Mouse (Mus musculus) kidney, adult 2 months (tissue): ENCODE data around the gene Kcna5. TPM values are rescaled to one million over a fixed set of nuclear protein-coding genes. Genes with fewer than 3 reads are reported as not detected.

Source experiments
- DNase-seq: peaks from one replicate; pipeline ENCODE4 v3.0.0; 2021
- H3K27ac ChIP-seq: fragments of 200-500 bp; 2 replicates; pipeline ENCODE4 v1.5.1; 2012; ENCODE audit warnings: low read depth, low read length, control low read depth, inconsistent platforms; ENCODE audit not compliant: insufficient read depth
- H3K27me3 ChIP-seq: fragments of 200-500 bp; replicated peaks from 2 replicates; pipeline ENCODE4 v1.6.1; 2012; ENCODE audit warnings: mild to moderate bottlenecking, moderate library complexity, low read length, inconsistent platforms; ENCODE audit not compliant: control insufficient read depth, insufficient read depth
- H3K36me3 ChIP-seq: fragments of 200-500 bp; 2 replicates; pipeline ENCODE4 v1.6.1; 2012; ENCODE audit warnings: mild to moderate bottlenecking, moderate library complexity, low read length, inconsistent platforms; ENCODE audit not compliant: control insufficient read depth, insufficient read depth
- H3K4me1 ChIP-seq: fragments of 200-500 bp; 2 replicates; pipeline ENCODE4 v1.6.1; 2011; ENCODE audit warnings: low read length; ENCODE audit not compliant: control insufficient read depth, insufficient read depth
- H3K4me3 ChIP-seq: fragments of 200-500 bp; 2 replicates; pipeline ENCODE4 v1.5.1; 2011; ENCODE audit warnings: mild to moderate bottlenecking, low read depth, low read length, control low read depth; ENCODE audit not compliant: insufficient read depth
- CTCF ChIP-seq: fragments of 200-500 bp; conservative IDR thresholded peaks from 2 replicates; pipeline ENCODE4 v1.5.1; 2011; ENCODE audit warnings: low read depth, mild to moderate bottlenecking, control low read depth, low read length, moderate library complexity, mixed read lengths; ENCODE audit not compliant: insufficient read depth, insufficient read length
- POLR2A ChIP-seq: fragments of 200-500 bp; IDR thresholded peaks from one replicate; pipeline ENCODE4 v1.6.1; 2011; ENCODE audit warnings: low read depth, low read length, control low read depth
- WGBS: fragments of 180-500 bp; shearing (Covaris S2); methylation state at CpG from one replicate; pipeline ENCODE4 v1.1.7; 2018; 5-methylcytosine and 5-hydroxymethylcytosine counted together
- polyA plus RNA-seq: library from polyadenylated mRNA; depleted of rRNA; stranded (reverse); fragments of >200 nt; gene quantifications from 2 replicates; pipeline ENCODE4 v1.2.3, GENCODE M21; 2012; rRNA removed

Kcna5 gene
- polyA plus RNA-seq, 1 experiment, result 1.2 TPM

GRCm38 (mm10) chr6:126497173-126497839 lies 37.9 kb downstream of the Kcna5 start:
- WGBS, result 51% methylated on average over 6 of the region's 6 CpGs

GRCm38 (mm10) chr6:126487136-126487535 lies 48.1 kb downstream of the Kcna5 start:
- WGBS, result 28% methylated on average over 4 of the region's 4 CpGs

More at GRCm38 (mm10) chr6:126497173-126497839, 37.9 kb downstream of the Kcna5 start:
- no peak for DNase-seq
- Histone ChIP-seq H3K4me1 (no peaks in the 10 kb centered on the region), H3K27me3 (no peaks in the 10 kb centered on the region), H3K27ac (no peak overlapping the region), H3K36me3 (no peaks in the 10 kb centered on the region), H3K4me3 (no peak overlapping the region)
- TF ChIP-seq POLR2A, result no peak
- no peak for TF ChIP-seq CTCF

GRCm38 (mm10) chr6:126484887-126485286 lies 50.3 kb downstream of the Kcna5 start:
- Histone ChIP-seq H3K27me3 (no peaks in the 10 kb centered on the region), H3K4me1 (no peaks in the 10 kb centered on the region), H3K4me3 (no peak overlapping the region), H3K27ac (no peak overlapping the region), H3K36me3 (no peaks in the 10 kb centered on the region)
- 45% methylated on average over 4 of the region's 4 CpGs for WGBS
- DNase-seq, result no peak
- TF ChIP-seq POLR2A (no peak), CTCF (no peak)

More at GRCm38 (mm10) chr6:126487136-126487535, 48.1 kb downstream of the Kcna5 start:
- no peak overlapping the region for H3K4me3 ChIP-seq
- no peak overlapping the region for H3K27ac ChIP-seq
- no peaks in the 10 kb centered on the region for H3K27me3 ChIP-seq
- no peaks in the 10 kb centered on the region for H3K36me3 ChIP-seq
- H3K4me1 ChIP-seq, result no peaks in the 10 kb centered on the region
- TF ChIP-seq CTCF (no peak), POLR2A (no peak)
- DNase-seq, result no peak

GRCm38 (mm10) chr6:126483264-126483867 lies 51.8 kb downstream of the Kcna5 start:
- no peak overlapping the region for H3K4me3 ChIP-seq
- no peak for DNase-seq
- TF ChIP-seq POLR2A (no peak), CTCF (no peak)
- WGBS, result 66% methylated on average over 11 of the region's 11 CpGs
- no peaks in the 10 kb centered on the region for H3K27me3 ChIP-seq
- H3K27ac ChIP-seq, result no peak overlapping the region
- H3K36me3 ChIP-seq, result no peaks in the 10 kb centered on the region
- H3K4me1 ChIP-seq, result no peaks in the 10 kb centered on the region

Other genes with a start within 250 kb of the Kcna5 start
- 0.77 and 1.2 TPM in 2 replicates for gene Kcna1, start 111.0 kb upstream of the Kcna5 start, polyA plus RNA-seq
- gene Kcna6, start 205.3 kb upstream of the Kcna5 start, polyA plus RNA-seq, result 0.46 and 0.59 TPM in 2 replicates